Mouse (Mus musculus) kidney, postnatal 14 days (tissue): ENCODE data around the gene Pptc7.

Experiments
- DNase-seq: peaks from one replicate; pipeline ENCODE4 v3.0.0; 2022; ENCODE audit warnings: mixed read lengths

Gene Pptc7

GRCm38 (mm10) chr5:122284183-122285028 is at the start of gene Pptc7:
TSS of gene Pptc7 (plus strand) at chr5:122284365.
- DNase-seq = peak; percentile 95

- no peak for DNase-seq
These were observed 48.8 kb upstream of the Pptc7 start for GRCm38 (mm10) chr5:122235196-122235836.

GRCm38 (mm10) chr5:122237200-122237599 is 47.0 kb upstream of the Pptc7 start:
- DNase-seq = no peak

GRCm38 (mm10) chr5:122239618-122240017 is 44.5 kb upstream of the Pptc7 start:
- no peak for DNase-seq

- DNase-seq = peak; percentile 59
These were observed 43.6 kb upstream of the Pptc7 start for GRCm38 (mm10) chr5:122240521-122240920.

- DNase-seq = no peak
These were observed 43.2 kb upstream of the Pptc7 start for GRCm38 (mm10) chr5:122240989-122241388.

GRCm38 (mm10) chr5:122242521-122243123 is 41.5 kb upstream of the Pptc7 start:
- no peak for DNase-seq

GRCm38 (mm10) chr5:122243781-122244523 is 40.2 kb upstream of the Pptc7 start:
- DNase-seq = no peak

GRCm38 (mm10) chr5:122245186-122245585 is 39.0 kb upstream of the Pptc7 start:
- no peak for DNase-seq

- DNase-seq = no peak
These were observed 37.5 kb upstream of the Pptc7 start for GRCm38 (mm10) chr5:122246547-122247167.

GRCm38 (mm10) chr5:122247529-122247928 is 36.6 kb upstream of the Pptc7 start:
- DNase-seq = no peak

GRCm38 (mm10) chr5:122247934-122248333 is 36.2 kb upstream of the Pptc7 start:
- no peak for DNase-seq

- DNase-seq = no peak
These were observed 34.9 kb upstream of the Pptc7 start for GRCm38 (mm10) chr5:122249281-122249680.

GRCm38 (mm10) chr5:122251895-122252606 is 32.1 kb upstream of the Pptc7 start:
- no peak for DNase-seq

GRCm38 (mm10) chr5:122258027-122258741 is 26.0 kb upstream of the Pptc7 start:
- DNase-seq = no peak

- DNase-seq = no peak
These were observed 22.1 kb upstream of the Pptc7 start for GRCm38 (mm10) chr5:122262104-122262503.

- DNase-seq = peak; percentile 94
These were observed 19.9 kb upstream of the Pptc7 start, which contains the start of gene Tctn1 for GRCm38 (mm10) chr5:122263933-122264905. TSS of gene Tctn1 (minus strand) at chr5:122264460.

- no peak for DNase-seq
These were observed 19.0 kb upstream of the Pptc7 start for GRCm38 (mm10) chr5:122265187-122265586.

- no peak for DNase-seq
These were observed 18.2 kb upstream of the Pptc7 start for GRCm38 (mm10) chr5:122265942-122266341.

GRCm38 (mm10) chr5:122267136-122267535 is 17.0 kb upstream of the Pptc7 start:
- DNase-seq = no peak
